Mouse (Mus musculus): ENCODE measurements at regions not wholly inside any gene's neighbourhood (a gene's known extent, or its start where the extent isn't known, plus 50 kb on each side); places are given as distances from the start of the nearest gene placed in this dataset.

DNA sequence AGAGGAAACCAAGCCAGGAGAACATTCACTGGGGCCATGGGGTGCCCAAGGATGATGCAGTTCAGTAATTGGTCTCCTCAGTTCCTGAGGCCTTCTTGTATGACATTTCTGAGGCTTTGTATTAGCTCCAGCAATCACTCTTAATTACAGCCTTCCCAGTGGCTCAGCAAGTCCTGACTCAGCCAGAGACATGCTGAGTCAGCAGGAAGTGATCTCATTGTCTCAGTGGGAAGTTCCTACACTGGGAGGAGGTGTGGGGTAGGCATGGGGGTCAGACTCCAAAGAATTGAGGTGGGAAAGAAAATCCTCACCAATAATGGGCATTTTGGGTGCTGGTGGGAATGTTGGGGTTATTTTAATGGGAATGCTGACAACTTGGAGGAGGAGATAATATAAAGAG, 516.5 kb upstream of the Id2 start:
- TF ChIP-seq CTCF (IDR thresholded peaks at IDR 0.05) (no peak), POLR2A (IDR thresholded peaks at IDR 0.05; ENCODE audit: insufficient read depth, low read depth, low read length) (no peak), EP300 (IDR thresholded peaks at IDR 0.05; ENCODE audit: insufficient read depth, low read depth, low read length) (no peak)
